Mouse (Mus musculus) heart, adult 2 months (tissue): Measurements from ENCODE around the gene Helz. TPM values are rescaled to one million over a fixed set of nuclear protein-coding genes. Genes with fewer than 3 reads are reported as not detected.
"Not testable (repeated sequence)": the region's sequence is repeated elsewhere in the genome, so short reads cannot be mapped to it uniquely, and the experiment has no call there.

Experiments
- DNase-seq, 2 experiments: peaks; one replicate each; pipeline ENCODE4 v3.0.0; 2021
- H3K27ac ChIP-seq: fragments of 200-600 bp; 2 replicates; pipeline ENCODE4 v1.8.1; 2022
- H3K27me3 ChIP-seq: fragments of 200-500 bp; 2 replicates; pipeline ENCODE4 v1.6.1; 2012; ENCODE audit warnings: mild to moderate bottlenecking, low read length, inconsistent platforms, mixed read lengths; ENCODE audit not compliant: control insufficient read depth, insufficient read depth
- H3K36me3 ChIP-seq: fragments of 200-500 bp; 2 replicates; pipeline ENCODE4 v1.6.1; 2012; ENCODE audit warnings: low read length, inconsistent platforms; ENCODE audit not compliant: control insufficient read depth, insufficient read depth
- H3K4me1 ChIP-seq: fragments of 200-500 bp; 2 replicates; pipeline ENCODE4 v1.6.1; 2011; ENCODE audit warnings: low read length; ENCODE audit not compliant: control insufficient read depth, insufficient read depth
- H3K4me3 ChIP-seq: fragments of 200-600 bp; 2 replicates; pipeline ENCODE4 v1.8.1; 2022
- H3K79me2 ChIP-seq: fragments of 200-500 bp; replicated peaks from 2 replicates; pipeline ENCODE4 v1.6.1; 2012; ENCODE audit warnings: mild to moderate bottlenecking, inconsistent platforms, low read length, moderate library complexity, mixed read lengths; ENCODE audit not compliant: control insufficient read depth, insufficient read depth
- H3K9ac ChIP-seq: fragments of 200-500 bp; 2 replicates; pipeline ENCODE4 v1.6.1; 2012; ENCODE audit warnings: low read depth, mild to moderate bottlenecking, control low read depth, inconsistent platforms, low read length, mixed read lengths
- CTCF ChIP-seq: fragments of 200-600 bp; IDR thresholded peaks from 2 replicates; pipeline ENCODE4 v1.8.1; 2022; ENCODE audit warnings: antibody characterized with exemption, mild to moderate bottlenecking, moderate library complexity
- EP300 ChIP-seq: fragments of 200-500 bp; IDR thresholded peaks from 2 replicates; pipeline ENCODE4 v1.6.1; 2011; ENCODE audit warnings: low read depth, low read length, control low read depth; ENCODE audit not compliant: insufficient read depth
- POLR2A ChIP-seq: fragments of 200-500 bp; IDR thresholded peaks from 2 replicates; pipeline ENCODE4 v1.6.1; 2011; ENCODE audit warnings: mild to moderate bottlenecking, low read depth, low read length, control low read depth; ENCODE audit not compliant: insufficient read depth
- WGBS: fragments of 180-500 bp; shearing (Covaris S2); methylation state at CpG from one replicate; pipeline ENCODE4 v1.1.7; 2018; 5-methylcytosine and 5-hydroxymethylcytosine counted together
- intact Hi-C: fragments of 180-260 bp; cut with DNase I; formaldehyde crosslinking; loops from one replicate; pipeline ENCODE4 v1.15.1; 2025
- long read RNA-seq: library from polyadenylated mRNA; stranded (forward); transcript quantifications from one replicate; pipeline ENCODE4 v2.0.0, GENCODE M21; 2021
- polyA plus RNA-seq: library from polyadenylated mRNA; depleted of rRNA; stranded (reverse); fragments of >200 nt; gene quantifications from 2 replicates; pipeline ENCODE4 v1.2.3, GENCODE M21; 2012; rRNA removed
- total RNA-seq, 2 experiments: library from RNA; stranded (reverse); gene quantifications; 2 replicates each; pipeline ENCODE4 v1.2.3; 2021

Gene Helz
- total RNA-seq: 10 to 100 TPM; 26.2 to 26.4 TPM
- 9.0 and 10.8 TPM in 2 replicates for polyA plus RNA-seq
- long read RNA-seq, full-length matches to known transcripts: 1 of 8 reads
- long read RNA-seq, partial matches to known transcripts: 2 of 8 reads
- long read RNA-seq, other reads (novel, unspliced or antisense): 5 of 8 reads

- H3K4me3 ChIP-seq: peak within 1 kb of the TSS; percentile 96
- peak within 1 kb of the TSS; percentile 87 for H3K27ac ChIP-seq
- no peaks in the 10 kb centered on the region; the same call in 1 of the 2 replicates for H3K79me2 ChIP-seq
- intact Hi-C loops: no loop called here
- no peak for TF ChIP-seq EP300
- TF ChIP-seq CTCF: 0 out of 2 replicates have a peak, but pooled peaks have one; percentile 9
- peak; percentile 55; the same call in 1 of the 2 replicates for TF ChIP-seq POLR2A
- under 1% methylated on average over 70 of the region's 70 CpGs for WGBS
- H3K36me3 ChIP-seq: peaks cover 11% of the 10 kb centered on the region
- H3K9ac ChIP-seq: peak within 1 kb of the TSS; percentile 95
- no peaks in the 10 kb centered on the region for H3K27me3 ChIP-seq
- H3K4me1 ChIP-seq: peaks cover 1% of the 10 kb centered on the region
- peak; percentile 81 to 83 for DNase-seq
Observed at GRCm38 (mm10) chr11:107547351-107548203, at the start of gene Helz. Helz (plus strand) TSS chr11:107547930.

- TF ChIP-seq CTCF (peak; percentile 41), POLR2A (no peak)
- intact Hi-C loops: no loop called here
- no peak overlapping the region for H3K27ac ChIP-seq
Observed at GRCm38 (mm10) chr11:107502801-107503200, 44.9 kb upstream of the Helz start.

GRCm38 (mm10) chr11:107504364-107504763, 43.4 kb upstream of the Helz start:
- H3K4me1 ChIP-seq, H3K36me3 ChIP-seq, H3K4me3 ChIP-seq, H3K79me2 ChIP-seq, intact Hi-C loops, H3K9ac ChIP-seq, DNase-seq, H3K27me3 ChIP-seq, H3K27ac ChIP-seq: not testable (repeated sequence)
- 92% methylated on average over 3 of the region's 4 CpGs for WGBS

More at GRCm38 (mm10) chr11:107502801-107503200, 44.9 kb upstream of the Helz start:
- no peaks in the 10 kb centered on the region; the same call in 1 of the 2 replicates for H3K36me3 ChIP-seq
- H3K4me1 ChIP-seq: no peaks in the 10 kb centered on the region
- H3K9ac ChIP-seq: no peak overlapping the region
- H3K79me2 ChIP-seq: no peaks in the 10 kb centered on the region
- 91% methylated on average over 8 of the region's 8 CpGs for WGBS
- no peak overlapping the region for H3K4me3 ChIP-seq
- DNase-seq: no peak
- no peaks in the 10 kb centered on the region for H3K27me3 ChIP-seq

GRCm38 (mm10) chr11:107506260-107506659, 41.5 kb upstream of the Helz start:
- Histone ChIP-seq H3K36me3 (no peaks in the 10 kb centered on the region), H3K27me3 (no peaks in the 10 kb centered on the region), H3K9ac (no peak overlapping the region), H3K27ac (no peak overlapping the region), H3K79me2 (no peaks in the 10 kb centered on the region), H3K4me3 (no peak overlapping the region), H3K4me1 (peaks cover 2% of the 10 kb centered on the region)
- TF ChIP-seq POLR2A (no peak), CTCF (peak; percentile 57)
- WGBS: 76% methylated on average over 1 of the region's 1 CpGs
- intact Hi-C loops: no loop called here
- DNase-seq: no peak

GRCm38 (mm10) chr11:107509631-107510338, 37.9 kb upstream of the Helz start:
- Histone ChIP-seq H3K79me2 (no peaks in the 10 kb centered on the region), H3K27me3 (no peaks in the 10 kb centered on the region), H3K27ac (no peak overlapping the region), H3K9ac (no peak overlapping the region), H3K36me3 (no peaks in the 10 kb centered on the region), H3K4me1 (peaks cover 6% of the 10 kb centered on the region), H3K4me3 (no peak overlapping the region)
- intact Hi-C loops: no loop called here
- 27% methylated on average over 11 of the region's 11 CpGs for WGBS
- TF ChIP-seq CTCF (peak; percentile 47), EP300 (no peak)
- DNase-seq: no peak
